Mouse (Mus musculus): ENCODE results near the gene B4galt2.

DNA sequence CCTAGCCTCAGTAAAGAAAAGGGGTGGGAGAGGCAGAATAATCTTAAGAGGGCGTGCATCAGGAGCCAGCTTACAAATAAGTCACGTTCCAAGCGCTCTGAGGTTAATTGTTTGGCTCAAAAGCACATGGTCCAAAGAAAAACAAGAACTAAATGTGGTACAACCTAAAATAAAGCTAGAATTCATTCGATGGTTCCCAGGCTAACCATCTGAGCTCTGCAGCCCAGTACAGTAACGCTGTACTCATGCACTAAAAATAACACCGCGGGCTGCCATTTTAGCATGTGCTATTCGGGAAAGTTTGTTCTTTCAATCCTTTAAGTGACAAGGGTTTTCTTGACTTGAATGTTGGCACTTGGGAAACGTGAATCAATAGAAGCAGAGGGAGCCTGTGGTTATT, 22.7 kb downstream of the B4galt2 start:
- TF ChIP-seq CTCF (IDR thresholded peaks at IDR 0.05; ENCODE audit: control insufficient read depth, insufficient read depth, insufficient read length) (no peak), CEBPB (IDR thresholded peaks at IDR 0.05; ENCODE audit: low read depth) (no peak), USF1 (IDR thresholded peaks at IDR 0.05; ENCODE audit: low read depth) (no peak), MAX (IDR thresholded peaks at IDR 0.05) (no peak), MYOD1 (IDR thresholded peaks at IDR 0.05; ENCODE audit: control insufficient read depth, insufficient read length, low read depth) (no peak), FOSL1 (IDR thresholded peaks at IDR 0.05; ENCODE audit: insufficient read depth, low read length, poor library complexity, severe bottlenecking) (no peak)

Measured in C2C12 (cell line).